Mouse (Mus musculus): ENCODE measurements at regions not wholly inside any gene's neighbourhood (a gene's known extent, or its start where the extent isn't known, plus 50 kb on each side); places are given as distances from the start of the nearest gene placed in this dataset.

GRCm38 (mm10) chr12:10112874-10113453 is 256.8 kb upstream of the Nt5c1b start:
- no peak for DNase-seq

GRCm38 (mm10) chr12:10122102-10122501 is 247.7 kb upstream of the Nt5c1b start:
- DNase-seq = no peak

- DNase-seq = no peak
Measured at GRCm38 (mm10) chr12:10127995-10128573, 241.7 kb upstream of the Nt5c1b start.

- no peak for DNase-seq
Measured at GRCm38 (mm10) chr12:10134141-10134540, 235.6 kb upstream of the Nt5c1b start.

- DNase-seq = no peak
Measured at GRCm38 (mm10) chr12:10135915-10136314, 233.9 kb upstream of the Nt5c1b start.

- no peak for DNase-seq
Measured at GRCm38 (mm10) chr12:10140131-10140530, 229.6 kb upstream of the Nt5c1b start.

- DNase-seq = no peak
Measured at GRCm38 (mm10) chr12:10160837-10161236, 208.9 kb upstream of the Nt5c1b start.

- DNase-seq = no peak
Measured at GRCm38 (mm10) chr12:10168042-10168441, 201.7 kb upstream of the Nt5c1b start.

GRCm38 (mm10) chr12:10168581-10168980 is 201.2 kb upstream of the Nt5c1b start:
- DNase-seq = no peak

- no peak for DNase-seq
Measured at GRCm38 (mm10) chr12:10178718-10179117, 191.1 kb upstream of the Nt5c1b start.

GRCm38 (mm10) chr12:10179147-10179814 is 190.5 kb upstream of the Nt5c1b start:
- DNase-seq = no peak

GRCm38 (mm10) chr12:10179815-10180468 is 189.8 kb upstream of the Nt5c1b start:
- DNase-seq = no peak

- no peak for DNase-seq
Measured at GRCm38 (mm10) chr12:10182589-10182988, 187.2 kb upstream of the Nt5c1b start.

GRCm38 (mm10) chr12:10186576-10186975 is 183.2 kb upstream of the Nt5c1b start:
- DNase-seq = no peak

- DNase-seq = no peak
Measured at GRCm38 (mm10) chr12:10189746-10190145, 180.0 kb upstream of the Nt5c1b start.

- DNase-seq = no peak
Measured at GRCm38 (mm10) chr12:10197906-10198460, 171.8 kb upstream of the Nt5c1b start.

GRCm38 (mm10) chr12:10209841-10210240 is 159.9 kb upstream of the Nt5c1b start:
- DNase-seq = no peak

- DNase-seq = no peak
Measured at GRCm38 (mm10) chr12:10222821-10223220, 147.0 kb upstream of the Nt5c1b start.

GRCm38 (mm10) chr12:10223832-10224231 is 145.9 kb upstream of the Nt5c1b start:
- DNase-seq = no peak

GRCm38 (mm10) chr12:10231144-10231543 is 138.6 kb upstream of the Nt5c1b start:
- no peak for DNase-seq

GRCm38 (mm10) chr12:10231683-10232082 is 138.1 kb upstream of the Nt5c1b start:
- no peak for DNase-seq

- DNase-seq = no peak
Measured at GRCm38 (mm10) chr12:10248110-10248509, 121.7 kb upstream of the Nt5c1b start.

GRCm38 (mm10) chr12:10256385-10256784 is 113.4 kb upstream of the Nt5c1b start:
- DNase-seq = no peak

GRCm38 (mm10) chr12:10266201-10266600 is 103.6 kb upstream of the Nt5c1b start:
- DNase-seq = no peak

Measured in right cerebral cortex, postnatal 4 days (tissue).